Mouse (Mus musculus): ENCODE data around the gene Dis3l2. TPM values are rescaled to one million over a fixed set of nuclear protein-coding genes. Genes with fewer than 3 reads are reported as not detected.

Dis3l2 gene
- total RNA-seq, 4 experiments from 2014 or later = 15.3 to 25.2 (median 19.6) TPM

GRCm38 (mm10) chr1:87011718-87012117 lies 308.1 kb downstream of the Dis3l2 start:
- no peak for DNase-seq

GRCm38 (mm10) chr1:87012606-87013005 lies 309.0 kb downstream of the Dis3l2 start:
- DNase-seq = no peak

GRCm38 (mm10) chr1:87020714-87021113 lies 317.1 kb downstream of the Dis3l2 start:
- DNase-seq = no peak

- DNase-seq = no peak
Measured at GRCm38 (mm10) chr1:87021584-87021983, 318.0 kb downstream of the Dis3l2 start.

GRCm38 (mm10) chr1:87023291-87024170 lies 319.9 kb downstream of the Dis3l2 start:
- DNase-seq = no peak

- no peak for DNase-seq
Measured at GRCm38 (mm10) chr1:87025021-87025420, 321.4 kb downstream of the Dis3l2 start.

- DNase-seq = peak; percentile 28
Measured at GRCm38 (mm10) chr1:87028786-87029185, 325.2 kb downstream of the Dis3l2 start.

GRCm38 (mm10) chr1:87030652-87031051 lies 327.0 kb downstream of the Dis3l2 start:
- DNase-seq = no peak

- DNase-seq = no peak
Measured at GRCm38 (mm10) chr1:87032466-87032865, 328.9 kb downstream of the Dis3l2 start.

GRCm38 (mm10) chr1:87035532-87036161 lies 332.0 kb downstream of the Dis3l2 start:
- peak; percentile 37 for DNase-seq

GRCm38 (mm10) chr1:87036334-87036733 lies 332.7 kb downstream of the Dis3l2 start:
- DNase-seq = no peak

- DNase-seq = no peak
Measured at GRCm38 (mm10) chr1:87038477-87039070, 335.0 kb downstream of the Dis3l2 start.

- DNase-seq = peak; percentile 43
Measured at GRCm38 (mm10) chr1:87041119-87041518, 337.5 kb downstream of the Dis3l2 start.

- peak; percentile 56 for DNase-seq
Measured at GRCm38 (mm10) chr1:87041814-87042438, 338.3 kb downstream of the Dis3l2 start.

GRCm38 (mm10) chr1:87050072-87050471 lies 346.5 kb downstream of the Dis3l2 start:
- DNase-seq = no peak

GRCm38 (mm10) chr1:87050700-87051099 lies 347.1 kb downstream of the Dis3l2 start:
- DNase-seq = no peak

- DNase-seq = no peak
Measured at GRCm38 (mm10) chr1:87051369-87051768, 347.8 kb downstream of the Dis3l2 start.

GRCm38 (mm10) chr1:87057075-87057474 lies 353.5 kb downstream of the Dis3l2 start:
- DNase-seq = no peak

- DNase-seq = no peak
Measured at GRCm38 (mm10) chr1:87059042-87059665, 355.5 kb downstream of the Dis3l2 start.

- DNase-seq = no peak
Measured at GRCm38 (mm10) chr1:87060913-87061312, 357.3 kb downstream of the Dis3l2 start.

GRCm38 (mm10) chr1:87070720-87071119 lies 367.1 kb downstream of the Dis3l2 start:
- peak; percentile 33 for DNase-seq

- no peak for DNase-seq
Measured at GRCm38 (mm10) chr1:87073776-87074175, 370.2 kb downstream of the Dis3l2 start.
